Mouse (Mus musculus) myocyte (in vitro differentiated cells): ENCODE measurements around the gene Foxl1.

Experiments
- E2F4 ChIP-seq: IDR thresholded peaks from one replicate; pipeline ENCODE4 v1.6.1; 2011; ENCODE audit warnings: mild to moderate bottlenecking, control low read depth, moderate library complexity; ENCODE audit not compliant: insufficient read depth
- POLR2A ChIP-seq: IDR thresholded peaks from one replicate; pipeline ENCODE4 v1.6.1; 2011; ENCODE audit warnings: low read depth, mild to moderate bottlenecking, control low read depth, moderate library complexity; ENCODE audit not compliant: insufficient read length

DNA sequence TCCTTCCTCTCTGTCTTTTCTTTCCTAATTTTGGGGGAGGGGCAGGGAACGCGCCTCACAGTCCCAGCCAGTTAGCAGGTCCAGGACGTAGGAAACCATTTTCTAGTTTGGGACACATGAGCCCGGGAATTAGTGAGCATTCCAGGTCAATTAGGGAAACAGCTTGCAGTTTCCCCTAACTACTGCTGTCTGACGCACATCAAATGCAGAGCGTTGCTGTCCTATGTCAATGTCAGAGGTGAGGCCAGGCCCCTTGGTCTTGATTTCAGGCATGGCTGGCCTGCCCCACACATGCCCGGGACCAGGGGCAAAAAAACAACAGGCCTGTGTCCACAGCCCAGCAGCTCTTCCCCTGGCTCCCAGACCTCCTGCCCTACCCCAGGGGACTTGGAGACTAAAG lies 42.4 kb downstream of the Foxl1 start:
- no peak for TF ChIP-seq POLR2A
- no peak for TF ChIP-seq E2F4
